Mouse (Mus musculus): Measurements from ENCODE around the gene Emp2.

The Emp2 gene

DNA sequence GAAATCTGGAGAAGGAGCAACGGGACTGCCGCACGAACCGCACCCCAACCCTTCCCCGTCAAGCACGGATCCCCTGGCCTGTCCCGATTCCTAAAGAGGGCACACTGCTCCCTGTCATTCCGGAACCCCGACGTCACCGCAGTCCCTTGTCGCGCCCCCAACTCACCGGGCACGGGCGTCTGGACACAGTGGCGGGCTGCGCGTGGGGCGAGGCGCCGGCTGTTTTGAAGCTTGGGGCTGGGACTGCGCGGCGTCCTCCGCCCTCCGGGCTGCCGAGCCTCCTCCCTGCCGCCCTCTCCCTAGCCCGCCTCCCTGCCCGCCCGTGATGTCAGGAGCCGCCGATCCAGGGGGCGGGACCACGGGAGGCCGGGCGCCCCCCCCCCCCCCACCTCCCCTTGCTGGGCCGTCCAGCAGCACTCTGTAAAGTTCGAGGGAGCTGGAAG lies at the start of gene Emp2:
Gene Emp2, minus strand, starts transcription at position 323 of the 443 bp plus-strand sequence.
- DNase-seq (ENCODE audit: low spot score): no peak

GRCm38 (mm10) chr16:10363061-10363460 lies 49.3 kb upstream of the Emp2 start:
- DNase-seq (ENCODE audit: low spot score): no peak

GRCm38 (mm10) chr16:10359241-10359640 lies 45.5 kb upstream of the Emp2 start:
- no peak for DNase-seq (ENCODE audit: low spot score)

GRCm38 (mm10) chr16:10358010-10358934 lies 44.5 kb upstream of the Emp2 start:
- peak; percentile 15 for DNase-seq (ENCODE audit: low spot score)

GRCm38 (mm10) chr16:10355004-10355403 lies 41.2 kb upstream of the Emp2 start:
- no peak for DNase-seq (ENCODE audit: low spot score)

DNA sequence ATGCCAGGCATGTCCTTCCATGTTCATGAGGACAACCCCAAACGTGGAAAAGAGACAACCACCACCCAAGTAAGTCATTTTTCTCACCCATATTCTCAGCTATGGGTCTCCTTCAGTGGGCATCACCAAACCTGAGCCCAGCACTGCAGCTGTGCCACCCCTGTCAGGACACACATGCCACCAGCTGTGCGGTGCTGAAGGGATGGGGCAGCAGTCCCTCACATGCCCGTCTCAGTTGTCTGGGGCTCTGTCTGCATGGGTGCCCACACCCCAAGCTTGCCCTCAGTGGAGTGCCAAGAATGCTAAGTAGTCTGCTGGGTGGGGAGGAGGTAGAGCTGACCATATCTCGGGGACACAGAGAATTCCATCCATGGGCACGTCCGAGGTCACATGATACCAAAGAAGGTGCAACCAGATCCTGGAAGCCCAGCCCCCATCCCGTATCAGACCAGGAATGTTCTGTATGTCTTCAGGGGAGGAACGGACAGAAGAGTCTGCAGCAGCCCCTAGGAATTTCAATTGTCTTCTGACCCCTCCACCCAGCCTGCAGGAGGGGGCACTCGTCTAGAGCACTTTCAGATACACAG lies 37.4 kb upstream of the Emp2 start:
- DNase-seq (ENCODE audit: low spot score): no peak

DNA sequence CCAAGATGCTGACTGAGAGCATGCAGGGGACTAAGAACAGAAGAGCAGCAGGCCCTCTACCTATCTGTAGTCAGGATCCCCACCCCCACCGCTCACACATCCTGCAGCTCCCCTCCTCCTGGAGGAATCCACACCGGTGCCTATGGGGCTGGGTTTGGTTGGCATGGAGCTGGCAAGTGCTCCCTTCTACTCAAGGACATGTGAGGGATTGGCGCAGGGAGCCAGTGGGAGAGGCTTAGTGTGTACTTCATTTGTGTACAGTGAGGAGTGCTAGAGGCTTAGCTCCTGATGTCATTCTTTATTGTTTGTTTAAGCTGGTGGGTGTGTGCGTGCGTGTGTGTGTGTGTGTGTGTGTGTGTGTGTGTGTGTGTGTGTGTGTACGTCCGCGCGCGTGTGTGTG lies 36.1 kb upstream of the Emp2 start:
- no peak for DNase-seq (ENCODE audit: low spot score)

- no peak for DNase-seq (ENCODE audit: low spot score)
Measured at GRCm38 (mm10) chr16:10349436-10349835, 35.7 kb upstream of the Emp2 start.

DNA sequence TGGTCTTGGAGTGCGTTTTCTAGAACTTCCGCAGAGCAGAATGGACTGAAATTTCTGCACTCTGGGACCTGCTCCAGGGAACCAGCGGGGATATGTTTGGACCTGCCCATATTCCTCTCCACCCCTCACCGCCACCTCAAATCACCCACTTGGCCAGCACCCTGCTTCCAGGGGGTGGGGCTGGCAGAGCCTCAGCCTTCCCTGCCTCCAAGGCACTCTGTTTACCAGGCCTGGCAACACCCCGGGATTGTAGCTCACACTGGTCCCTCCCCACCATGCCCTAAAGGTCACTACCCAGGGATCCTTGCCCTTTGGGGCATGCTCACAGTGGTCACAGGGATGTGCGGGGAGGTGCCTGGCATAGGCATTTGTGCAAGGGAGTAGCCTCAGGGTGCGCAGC lies 33.8 kb upstream of the Emp2 start:
- DNase-seq (ENCODE audit: low spot score): no peak

DNA sequence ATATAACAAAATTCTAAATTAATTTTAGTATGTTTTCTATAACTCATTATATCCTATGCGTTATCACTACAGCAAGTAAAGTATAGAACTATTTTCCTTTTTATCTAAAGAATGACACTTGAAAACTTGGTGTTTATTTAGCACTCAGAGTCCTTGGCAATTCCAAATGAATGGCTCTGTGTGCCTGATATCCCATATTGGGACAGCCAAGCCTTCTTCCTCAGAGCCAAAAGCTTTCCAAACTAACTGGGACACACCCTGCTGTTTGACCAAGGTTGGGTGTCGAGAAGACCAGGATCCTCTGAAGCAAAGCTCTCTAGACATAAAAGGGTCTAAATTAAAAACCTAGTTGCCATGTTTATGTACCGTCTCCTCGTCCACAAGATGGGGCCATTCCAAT lies 27.3 kb upstream of the Emp2 start:
- DNase-seq (ENCODE audit: low spot score): no peak

DNA sequence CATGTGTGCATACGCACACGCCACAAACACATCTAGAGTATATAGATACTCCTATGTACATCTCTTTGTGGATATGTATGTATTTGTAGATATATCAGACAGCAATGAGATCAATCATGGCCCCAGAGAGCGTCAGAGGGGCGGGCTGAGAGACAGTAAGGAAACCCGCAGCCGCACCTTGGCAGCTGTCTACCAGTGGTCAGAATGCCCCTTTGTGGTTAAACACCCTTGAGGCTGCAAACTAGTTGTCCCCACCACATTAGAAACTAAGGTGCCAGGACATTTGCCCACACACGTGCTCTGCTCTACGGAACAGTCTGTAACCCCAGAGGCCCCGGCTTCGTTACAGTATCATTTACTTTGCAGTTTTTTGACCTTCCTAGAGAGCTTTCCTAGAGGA lies 26.2 kb upstream of the Emp2 start:
- DNase-seq (ENCODE audit: low spot score): no peak

GRCm38 (mm10) chr16:10338601-10339000 lies 24.8 kb upstream of the Emp2 start:
- no peak for DNase-seq (ENCODE audit: low spot score)

DNA sequence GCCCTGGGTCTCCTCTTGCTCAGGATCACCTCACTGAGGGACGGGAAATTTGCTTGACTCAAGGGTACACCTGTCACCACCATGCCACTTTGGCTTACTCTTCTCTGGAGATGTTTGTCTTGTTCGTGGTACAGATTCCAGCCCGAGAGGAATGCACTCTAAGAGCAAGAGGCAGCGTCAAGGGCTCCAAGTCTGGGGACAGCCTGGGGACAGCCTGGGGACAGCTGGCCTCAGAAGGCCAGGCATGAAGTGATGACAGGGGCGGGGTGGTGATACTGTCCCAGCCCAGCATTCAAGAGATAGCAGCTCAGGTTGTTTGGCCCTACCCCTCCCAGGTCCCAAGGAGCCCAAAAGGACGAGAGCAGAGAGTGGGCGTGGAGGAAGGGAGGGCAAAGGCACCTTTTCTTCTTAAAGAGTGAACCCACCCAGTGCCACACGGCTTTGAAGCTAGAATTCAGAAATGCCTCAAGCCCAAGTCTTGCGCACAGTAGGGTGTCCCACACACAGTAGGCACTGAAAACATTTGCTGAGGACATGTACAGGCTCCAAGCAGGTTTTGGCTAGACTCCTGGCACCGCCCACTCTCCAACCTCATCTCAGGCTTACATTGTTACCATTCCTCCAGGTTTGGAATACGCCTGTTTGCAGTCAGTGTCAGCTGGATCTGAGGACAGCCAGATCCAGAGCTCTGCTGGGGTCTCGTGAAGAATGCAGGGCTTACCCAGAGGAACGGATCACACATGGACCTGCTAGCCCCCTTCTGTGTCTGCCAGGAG lies 23.8 kb upstream of the Emp2 start:
- DNase-seq (ENCODE audit: low spot score): no peak

DNA sequence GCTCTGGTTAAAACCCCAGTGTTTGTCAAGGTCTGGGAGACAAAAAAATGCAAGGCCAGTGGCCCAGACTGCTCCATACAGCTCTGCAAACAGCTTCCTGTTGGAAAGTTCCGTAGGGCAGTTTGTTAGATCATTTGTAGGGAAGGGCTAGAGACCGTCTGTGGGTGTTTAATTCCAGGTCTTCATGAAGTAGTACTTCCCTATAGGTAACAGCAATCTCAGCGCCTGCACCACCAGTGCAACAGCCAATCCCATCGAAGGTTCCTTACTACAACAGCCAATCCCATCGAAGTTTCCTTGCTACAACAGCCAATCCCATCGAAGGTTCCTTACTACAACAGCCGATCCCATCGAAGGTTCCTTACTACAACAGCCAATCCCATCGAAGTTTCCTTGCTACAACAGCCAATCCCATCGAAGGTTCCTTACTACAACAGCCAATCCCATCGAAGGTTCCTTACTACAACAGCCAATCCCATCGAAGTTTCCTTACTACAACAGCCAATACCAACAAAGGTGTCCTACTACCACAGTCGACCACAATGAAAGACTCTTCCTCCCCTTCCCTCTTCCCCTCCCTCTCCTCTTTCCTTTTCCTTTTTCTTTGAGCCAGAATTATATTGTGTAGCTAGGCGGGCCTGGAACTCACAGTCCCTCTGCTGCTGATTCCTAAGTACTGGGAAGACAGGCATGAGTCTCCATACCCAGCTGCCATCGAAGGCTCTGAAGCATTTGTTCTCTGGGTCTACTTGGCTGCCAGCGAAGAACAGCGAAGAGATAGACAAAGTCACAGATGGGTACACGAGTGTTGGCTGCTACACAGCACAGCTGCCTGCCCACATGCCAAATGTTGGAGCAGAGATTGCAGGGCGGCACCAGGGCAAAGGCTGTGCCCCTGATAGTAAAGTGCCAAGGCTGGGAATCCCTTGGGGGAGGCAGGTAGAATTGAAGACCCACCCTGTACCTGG lies 23.0 kb upstream of the Emp2 start:
- no peak for DNase-seq (ENCODE audit: low spot score)

DNA sequence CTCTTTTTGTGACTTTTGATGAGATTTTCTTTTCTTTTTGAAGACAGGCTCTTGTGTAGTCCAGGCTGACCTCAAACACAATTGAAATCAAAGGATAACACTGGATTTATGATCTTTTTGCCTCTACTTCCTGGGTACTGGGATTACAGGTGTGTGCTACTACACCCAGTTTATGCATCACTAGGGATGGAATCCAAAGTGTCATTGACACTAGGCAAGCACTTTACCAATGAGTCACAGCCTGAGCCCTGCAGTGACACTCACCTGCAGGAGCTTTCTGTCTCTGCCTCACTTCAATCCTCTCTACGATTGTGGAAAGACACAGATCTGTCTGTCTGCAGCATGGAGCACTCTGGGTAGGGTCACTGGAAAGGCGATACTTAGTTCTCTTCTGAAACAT lies 22.2 kb upstream of the Emp2 start:
- DNase-seq (ENCODE audit: low spot score): no peak

- DNase-seq (ENCODE audit: low spot score): no peak
Measured at GRCm38 (mm10) chr16:10332732-10333131, 19.0 kb upstream of the Emp2 start.

DNA sequence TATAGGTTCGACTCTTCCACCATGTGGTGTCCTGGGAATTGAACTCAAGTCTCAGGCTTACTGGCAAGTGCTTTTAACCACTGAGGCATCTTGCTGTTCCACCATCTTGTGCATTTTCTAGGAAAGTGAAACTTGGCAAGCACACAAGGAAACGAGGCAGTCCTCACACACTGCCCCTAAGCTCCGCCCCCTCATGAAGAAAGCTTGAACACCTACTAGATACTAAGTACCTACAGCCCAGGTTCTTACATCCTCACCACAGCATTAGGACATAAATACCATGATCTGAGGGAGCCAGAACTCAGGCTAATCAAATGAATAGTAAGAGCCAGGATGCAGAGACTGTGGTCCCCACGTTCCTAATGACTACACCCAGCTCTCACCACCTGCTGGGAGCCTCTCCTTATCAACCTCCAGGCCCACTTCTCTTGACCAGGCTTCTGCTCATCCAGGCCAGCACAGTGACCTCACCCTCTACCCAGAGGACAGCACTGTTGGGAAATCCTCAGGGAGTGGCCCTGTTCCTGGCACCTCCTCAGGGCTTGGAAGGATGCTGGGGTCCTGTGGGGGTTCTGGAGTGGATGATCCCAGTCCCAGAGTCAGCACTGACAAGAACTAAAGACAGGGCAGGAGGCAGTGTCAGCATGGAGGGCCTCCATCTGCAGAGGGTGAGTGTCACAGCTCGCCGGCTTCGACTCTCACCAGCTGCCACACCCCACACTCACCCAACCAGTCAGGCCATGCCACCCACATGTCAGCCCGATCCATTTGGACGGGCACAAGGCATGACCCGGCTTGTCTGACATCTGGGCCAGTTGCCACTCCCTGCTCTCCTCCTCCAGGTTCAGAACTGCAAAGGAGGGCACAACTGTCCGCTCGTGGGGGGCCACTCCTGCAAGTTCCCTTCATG lies 17.1 kb upstream of the Emp2 start:
- DNase-seq (ENCODE audit: low spot score): no peak

DNA sequence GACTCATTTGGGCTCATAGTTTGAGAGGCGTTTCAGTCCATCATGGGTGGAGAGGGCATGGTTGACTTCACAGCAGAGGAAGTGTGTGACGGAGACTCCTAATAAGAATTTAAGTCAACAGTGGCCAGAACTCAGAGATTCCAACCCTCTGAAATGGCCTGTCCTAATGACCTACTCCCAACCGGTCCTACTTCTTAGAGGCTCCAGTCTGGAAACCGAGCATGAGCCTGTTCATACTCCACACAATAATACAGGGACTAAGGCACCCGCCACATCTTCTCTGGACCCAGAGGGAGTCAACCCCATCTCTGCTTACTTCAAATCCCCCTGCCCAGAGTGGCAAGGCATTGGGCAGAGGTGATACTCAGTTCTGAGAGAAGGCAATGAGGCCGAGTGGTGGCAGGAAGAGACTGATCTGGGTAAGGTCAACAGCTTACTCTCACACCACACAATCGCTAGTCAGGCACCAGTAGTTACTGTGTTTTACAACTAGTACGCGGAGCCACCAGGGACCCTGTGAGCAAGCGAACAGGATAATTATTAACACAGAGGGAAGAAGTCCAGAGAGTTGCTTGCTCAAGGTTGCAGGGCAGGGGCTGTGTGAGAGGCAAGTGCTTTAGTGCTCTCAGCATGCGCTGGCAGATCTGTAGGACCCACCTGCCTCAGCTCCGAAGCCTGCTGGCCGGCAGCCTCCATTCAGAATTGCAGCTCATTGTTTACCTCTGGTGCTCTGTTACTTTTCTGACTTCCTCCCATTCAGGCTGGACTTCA lies 14.0 kb upstream of the Emp2 start:
- DNase-seq (ENCODE audit: low spot score): no peak

DNA sequence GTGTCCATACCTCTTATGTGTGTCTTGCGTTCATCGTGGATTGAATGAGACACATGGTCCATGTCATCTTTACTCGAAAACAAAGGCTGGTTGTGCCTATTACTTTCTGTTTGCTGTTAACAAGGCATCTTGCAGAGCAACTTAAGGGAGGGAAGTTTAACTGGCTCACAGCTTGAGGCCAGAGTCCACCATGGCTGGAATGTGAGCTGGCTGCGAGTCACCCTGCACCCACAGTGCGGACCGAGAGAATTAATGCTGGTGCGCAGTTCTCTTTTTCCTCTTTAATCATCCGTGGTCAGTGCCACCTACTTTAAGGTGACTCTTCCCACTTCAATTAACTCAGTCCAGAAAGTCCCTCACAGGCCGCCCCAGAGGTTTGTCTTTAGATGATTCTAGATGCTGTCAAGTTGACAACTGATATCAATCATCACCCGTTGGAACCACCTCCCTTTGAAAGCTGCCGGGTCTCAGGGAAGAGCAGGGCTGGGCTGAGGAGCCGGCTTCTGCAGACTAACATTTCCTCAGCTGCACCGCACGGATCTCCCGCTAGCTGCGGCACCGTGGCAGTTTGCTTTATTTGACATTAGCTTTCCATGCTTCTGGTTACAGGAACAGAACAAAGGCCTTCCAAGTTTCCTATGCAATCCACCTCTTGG lies 6.3 kb upstream of the Emp2 start:
- no peak for DNase-seq (ENCODE audit: low spot score)
